Mouse (Mus musculus) layer of hippocampus, adult 9-10 months (tissue): ENCODE results near the gene Amph.
"Not testable (repeated sequence)": the region's sequence is repeated elsewhere in the genome, so short reads cannot be mapped to it uniquely, and the experiment has no call there.

ENCODE experiments used
- DNase-seq: peaks from one replicate; pipeline ENCODE4 v3.0.0; 2022; ENCODE audit warnings: low spot score

Amph gene

GRCm38 (mm10) chr13:18948171-18949028, at the start of gene Amph:
TSS of gene Amph (plus strand) at chr13:18948205.
- peak; percentile 58 for DNase-seq

GRCm38 (mm10) chr13:18903623-18904022, 44.4 kb upstream of the Amph start:
- DNase-seq = no peak

- DNase-seq = no peak
Measured at GRCm38 (mm10) chr13:18914774-18915173, 33.2 kb upstream of the Amph start.

GRCm38 (mm10) chr13:18933191-18933590, 14.8 kb upstream of the Amph start:
- DNase-seq = not testable (repeated sequence)

- DNase-seq = no peak
Measured at GRCm38 (mm10) chr13:18947686-18948085, 319 bp upstream of the Amph start.

GRCm38 (mm10) chr13:18949029-18949350, 985 bp downstream of the Amph start:
- DNase-seq = no peak

- DNase-seq = no peak
Measured at GRCm38 (mm10) chr13:18949626-18950200, 1.7 kb downstream of the Amph start.

- no peak for DNase-seq
Measured at GRCm38 (mm10) chr13:18953575-18953974, 5.6 kb downstream of the Amph start.

- DNase-seq = no peak
Measured at GRCm38 (mm10) chr13:18956065-18956913, 8.3 kb downstream of the Amph start.

- DNase-seq = no peak
Measured at GRCm38 (mm10) chr13:18957028-18957427, 9.0 kb downstream of the Amph start.

GRCm38 (mm10) chr13:18972571-18972970, 24.6 kb downstream of the Amph start:
- DNase-seq = no peak

GRCm38 (mm10) chr13:18974351-18974750, 26.3 kb downstream of the Amph start:
- DNase-seq = no peak

- no peak for DNase-seq
Measured at GRCm38 (mm10) chr13:18987266-18987665, 39.3 kb downstream of the Amph start.

- DNase-seq = no peak
Measured at GRCm38 (mm10) chr13:18988323-18988722, 40.3 kb downstream of the Amph start.

GRCm38 (mm10) chr13:18989185-18989714, 41.2 kb downstream of the Amph start:
- no peak for DNase-seq

GRCm38 (mm10) chr13:19002502-19002901, 54.5 kb downstream of the Amph start:
- no peak for DNase-seq

GRCm38 (mm10) chr13:19004406-19004805, 56.4 kb downstream of the Amph start:
- no peak for DNase-seq

- no peak for DNase-seq
Measured at GRCm38 (mm10) chr13:19008440-19008839, 60.4 kb downstream of the Amph start.

GRCm38 (mm10) chr13:19014825-19015375, 66.9 kb downstream of the Amph start:
- DNase-seq = no peak

GRCm38 (mm10) chr13:19021529-19021928, 73.5 kb downstream of the Amph start:
- no peak for DNase-seq

- no peak for DNase-seq
Measured at GRCm38 (mm10) chr13:19022310-19022709, 74.3 kb downstream of the Amph start.

GRCm38 (mm10) chr13:19025091-19025688, 77.2 kb downstream of the Amph start:
- DNase-seq = no peak
